ENCODE assay signal across 27 mouse cellular contexts in genomic region chr9:71131822-71132221, GRCm38 (mm10). TPM values are rescaled to one million over a fixed set of nuclear protein-coding genes. Genes with fewer than 3 reads are reported as not detected.
"Had no signal": no experiment of that assay in that cellular context is flagged by ENCODE, and none has a peak within 500 bp of the region (broad histone marks: within the 10 kb centered on the region; RNA-seq: fewer than 3 reads in every experiment).

No protein-coding gene starts in this region.

- H3K27ac ChIP-seq: gastrocnemius, adult 2 months; heart, adult 2 months; heart, embryonic 13.5 days; heart, embryonic 15.5 days; hindbrain, embryonic 10.5 days; hindbrain, embryonic 12.5 days; hindbrain, embryonic 14.5 days; intestine, embryonic 15.5 days; limb, embryonic 13.5 days; limb, embryonic 15.5 days had no signal

- H3K4me2 ChIP-seq: heart, embryonic 11.5 days; heart, embryonic 13.5 days; heart, embryonic 15.5 days; hindbrain, embryonic 12.5 days; hindbrain, embryonic 14.5 days; intestine, embryonic 15.5 days; limb, embryonic 13.5 days; limb, embryonic 15.5 days had no signal

- H3K27me3 ChIP-seq: hindbrain, embryonic 12.5 days; intestine, embryonic 15.5 days; limb, embryonic 13.5 days had no signal

- H3K9ac ChIP-seq: forebrain, postnatal 0 days; heart, embryonic 13.5 days; heart, embryonic 15.5 days; hindbrain, embryonic 12.5 days; hindbrain, embryonic 14.5 days; intestine, embryonic 15.5 days; limb, embryonic 13.5 days; limb, embryonic 15.5 days had no signal

- H3K4me3 ChIP-seq: gastrocnemius, adult 2 months; heart, adult 2 months; heart, embryonic 13.5 days; heart, embryonic 15.5 days; hindbrain, embryonic 10.5 days; hindbrain, embryonic 12.5 days; intestine, embryonic 15.5 days; limb, embryonic 13.5 days; limb, embryonic 15.5 days had no signal

- H3K9me3 ChIP-seq: heart, embryonic 13.5 days; heart, embryonic 15.5 days; hindbrain, embryonic 10.5 days; hindbrain, embryonic 12.5 days; intestine, embryonic 15.5 days; limb, embryonic 13.5 days; limb, embryonic 15.5 days had no signal

- H3K36me3 ChIP-seq: heart, embryonic 13.5 days; heart, embryonic 15.5 days; hindbrain, embryonic 10.5 days; hindbrain, embryonic 12.5 days; intestine, embryonic 15.5 days; limb, embryonic 13.5 days; limb, embryonic 15.5 days had no signal

- DNase-seq: forebrain, postnatal 0 days; gastrocnemius, adult 2 months; gastrocnemius, postnatal 10 days; gastrocnemius, postnatal 25 days; heart, adult 2 months; heart, postnatal 14 days; heart, postnatal 4 days; kidney, adult 18-20 months; kidney, adult 8-10 months; kidney, postnatal 10 days; kidney, postnatal 25 days; layer of hippocampus, adult 9-11 months; layer of hippocampus, postnatal 36 days; left cerebral cortex, postnatal 4 days had no signal

- ATAC-seq: forebrain, postnatal 0 days; hindbrain, embryonic 16.5 days; inflammation-experienced regulatory T-cells, adult 6 months; intestine, embryonic 15.5 days; intestine, postnatal 0 days had no signal

- H3K4me1 ChIP-seq: heart, embryonic 13.5 days; heart, embryonic 15.5 days; hindbrain, embryonic 10.5 days; hindbrain, embryonic 12.5 days; intestine, embryonic 15.5 days; limb, embryonic 13.5 days; limb, embryonic 15.5 days had no signal

RNA-seq across cellular contexts. Expression of gene Aqp9, which starts 36.7 kb away (rescaled TPM):
- total RNA-seq: gastrocnemius, adult 2 months had no signal
- polyA plus RNA-seq: hindbrain, embryonic 12.5 days; inflammation-experienced regulatory T-cells, adult 6 months; limb, embryonic 11.5 days had no signal
